Mouse (Mus musculus): ENCODE data around the gene Spata1.

Spata1 gene

DNA sequence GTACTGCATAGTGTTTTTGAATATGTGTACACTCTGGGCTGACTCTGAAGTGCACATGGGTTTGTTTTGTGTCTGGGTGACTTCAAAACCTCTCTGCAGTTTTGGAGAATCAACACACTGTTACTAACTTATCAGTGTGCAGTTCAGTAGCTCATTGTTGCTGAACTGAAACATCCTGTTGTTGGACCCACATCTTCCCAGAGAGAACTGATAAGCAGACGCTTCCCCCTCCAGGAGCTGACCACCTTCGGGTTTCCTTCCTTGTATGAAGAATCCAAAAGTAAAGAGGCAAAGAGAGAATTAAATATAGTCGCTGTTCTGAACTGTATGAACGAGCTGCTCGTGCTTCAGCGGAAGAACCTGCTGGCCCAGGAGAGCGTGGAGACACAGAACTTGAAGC, 80.7 kb downstream of the Spata1 start:
- no peak for DNase-seq

DNA sequence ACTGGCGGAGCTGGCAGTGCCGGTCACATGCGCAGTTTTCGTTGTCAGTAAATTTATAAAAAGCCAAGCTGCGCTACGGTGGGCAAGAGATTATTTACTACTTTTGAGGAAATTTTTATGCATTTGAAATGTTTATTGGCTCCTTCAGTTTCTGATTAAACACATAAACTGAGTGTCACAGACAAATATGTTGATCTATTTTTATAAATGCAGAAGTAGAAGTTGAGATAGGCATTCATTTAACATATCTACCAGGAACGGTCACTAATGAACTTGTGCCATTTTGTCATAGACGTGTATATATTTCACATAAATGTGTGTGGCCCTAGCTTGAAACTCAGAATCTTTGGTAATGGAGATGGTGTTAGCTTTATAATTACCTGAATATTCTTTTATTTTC, 81.7 kb downstream of the Spata1 start:
- DNase-seq, result no peak

DNA sequence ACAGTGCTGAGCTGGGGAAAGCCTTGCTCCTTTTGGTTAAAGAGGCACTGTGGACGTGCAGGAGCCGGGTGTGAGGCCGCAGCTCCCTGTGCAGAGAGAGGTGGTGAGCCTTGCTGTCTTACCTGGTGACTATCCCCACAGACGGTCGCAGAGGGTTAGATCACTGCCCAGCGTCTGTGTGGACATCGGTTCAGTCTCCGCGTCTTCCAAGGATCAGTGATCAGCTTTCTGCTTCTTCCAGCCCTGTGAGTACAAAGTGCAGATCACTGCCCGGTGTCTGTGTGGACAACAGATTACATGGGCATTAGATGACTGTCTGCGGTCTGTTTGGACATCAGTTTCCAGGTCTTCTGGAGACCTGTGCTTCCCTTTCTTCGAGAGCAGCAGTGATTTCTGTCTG, 85.0 kb downstream of the Spata1 start:
- DNase-seq, result no peak

DNA sequence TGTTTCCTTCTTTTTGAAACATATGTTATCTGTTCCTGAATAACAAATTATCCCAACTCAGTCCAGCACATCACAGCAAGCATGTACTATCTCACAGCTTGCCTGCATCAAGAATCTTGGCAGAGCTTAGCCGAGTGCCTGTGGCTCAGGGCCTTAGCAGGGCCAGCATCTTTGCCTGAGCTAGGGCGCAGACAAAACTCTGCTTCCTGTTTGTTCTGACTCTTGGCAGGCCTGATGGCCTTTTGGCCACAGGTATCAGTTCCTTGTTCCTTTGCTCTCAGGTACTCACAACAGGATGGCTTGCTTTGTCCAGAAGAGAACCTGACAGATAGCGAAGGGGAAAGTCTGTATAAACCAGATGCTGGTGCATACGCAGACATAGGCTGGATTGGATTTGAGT, 85.6 kb downstream of the Spata1 start:
- DNase-seq, result no peak

DNA sequence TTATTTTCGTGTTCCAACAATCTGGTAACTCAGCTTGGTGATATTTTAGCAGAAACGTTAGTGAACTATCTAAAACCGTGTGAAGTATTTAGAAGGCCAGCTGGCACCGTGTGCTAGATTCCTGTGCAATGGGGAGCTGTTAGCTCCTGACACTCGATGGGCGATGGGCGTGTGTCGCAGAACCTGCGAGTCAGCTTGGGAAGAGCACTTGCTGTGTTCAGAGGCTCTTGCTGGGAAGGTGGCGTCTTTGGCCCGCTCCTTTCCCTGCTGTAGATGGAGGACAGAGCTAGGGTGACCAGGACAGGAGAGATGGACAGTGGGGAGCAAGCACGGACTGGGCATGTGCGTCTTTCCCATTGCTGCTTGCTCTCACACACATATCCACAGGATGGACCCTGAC, 86.5 kb downstream of the Spata1 start:
- DNase-seq, result no peak

DNA sequence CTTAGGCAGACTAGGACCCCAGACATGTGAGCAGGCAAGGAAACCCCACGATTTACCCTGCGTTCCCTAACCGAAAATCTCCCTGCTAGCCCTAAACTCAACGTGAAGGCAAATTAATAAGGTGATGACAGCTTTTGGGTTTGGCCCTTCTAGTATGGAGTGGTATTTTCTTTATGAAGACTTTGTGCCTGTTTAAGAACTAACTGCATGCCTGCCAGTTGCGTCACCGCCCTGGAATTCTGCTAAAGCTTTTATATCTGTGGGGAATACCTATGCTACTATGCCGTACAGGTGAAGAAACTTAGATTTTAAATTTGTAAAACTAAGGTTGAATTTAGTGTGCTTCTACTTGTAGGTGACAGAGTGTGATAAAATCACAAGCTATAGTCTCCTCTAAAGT, 87.1 kb downstream of the Spata1 start:
- DNase-seq, result no peak

DNA sequence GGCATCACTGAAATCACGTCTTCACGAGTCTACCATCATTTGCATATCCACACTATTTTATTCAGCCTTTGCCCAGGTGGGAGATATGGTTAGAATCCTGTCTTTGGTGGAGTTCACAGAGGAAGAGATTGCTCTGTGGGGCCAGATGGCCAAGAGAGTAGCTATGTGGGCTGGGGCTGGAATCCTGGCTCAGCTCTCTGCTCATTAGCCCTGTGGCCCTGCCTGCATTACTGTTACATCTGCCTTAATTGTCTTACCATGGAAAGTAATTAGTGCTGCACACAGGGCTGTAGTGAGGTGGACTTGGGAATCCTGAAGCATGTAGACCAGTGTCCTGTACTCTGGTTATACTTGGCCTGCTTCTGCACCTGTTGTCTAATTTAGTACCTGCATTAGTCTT, 87.5 kb downstream of the Spata1 start:
- DNase-seq, result no peak

DNA sequence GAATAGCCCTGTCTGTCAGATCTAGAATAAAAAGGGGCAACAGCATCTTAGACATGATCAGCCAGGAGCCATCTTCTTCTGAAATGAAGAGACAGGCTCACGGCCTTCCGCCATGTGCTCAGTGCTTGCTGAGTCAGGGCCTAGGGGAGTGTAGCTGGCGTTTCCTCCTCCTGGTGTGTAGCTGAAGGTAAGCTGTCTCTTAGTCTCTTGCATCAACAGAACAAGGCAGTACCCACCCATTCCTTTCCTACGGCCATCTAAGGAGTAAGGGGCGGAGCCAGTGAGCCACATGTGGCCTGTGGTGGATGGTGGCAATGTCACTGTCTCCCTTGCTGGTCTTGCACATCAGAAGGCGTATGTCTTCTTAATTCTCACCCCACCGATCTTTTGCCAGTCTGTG, 89.4 kb downstream of the Spata1 start:
- DNase-seq, result no peak

All from lung, postnatal 4 days (tissue).